Mouse (Mus musculus) midbrain, embryonic 16.5 days (tissue): ENCODE measurements around the gene Arpc1b. TPM values are rescaled to one million over a fixed set of nuclear protein-coding genes. Genes with fewer than 3 reads are reported as not detected.
"Not testable (repeated sequence)": the region's sequence is repeated elsewhere in the genome, so short reads cannot be mapped to it uniquely, and the experiment has no call there.

Experiments used
- ATAC-seq: fragments of 200-750 bp; cut with Nextera tagmentation; 2 replicates; pipeline ENCODE4 v1.8.0; 2017; ENCODE audit warnings: moderate TSS enrichment
- H3K27ac ChIP-seq: fragments of 300-500 bp; sonication (generic); 2 replicates; pipeline ENCODE4 v1.5.1; 2014; ENCODE audit warnings: mild to moderate bottlenecking, low read length, mixed read lengths
- H3K27me3 ChIP-seq: fragments of 300-500 bp; sonication (generic); 2 replicates; pipeline ENCODE4 v1.6.1; 2014; ENCODE audit warnings: low read depth, low read length, mixed read lengths; ENCODE audit not compliant: control insufficient read depth, insufficient read depth
- H3K36me3 ChIP-seq: fragments of 300-500 bp; sonication (generic); 2 replicates; pipeline ENCODE4 v1.6.1; 2014; ENCODE audit warnings: mild to moderate bottlenecking, low read length, moderate library complexity, mixed read lengths; ENCODE audit not compliant: control insufficient read depth, insufficient read depth
- H3K4me1 ChIP-seq: fragments of 300-500 bp; sonication (generic); 2 replicates; pipeline ENCODE4 v1.6.1; 2014; ENCODE audit warnings: mild to moderate bottlenecking, low read length, mixed read lengths; ENCODE audit not compliant: control insufficient read depth, insufficient read depth
- H3K4me2 ChIP-seq: fragments of 300-500 bp; sonication (generic); 2 replicates; pipeline ENCODE4 v1.6.1; 2014; ENCODE audit warnings: mild to moderate bottlenecking, low read length, mixed read lengths
- H3K4me3 ChIP-seq: fragments of 300-500 bp; sonication (generic); 2 replicates; pipeline ENCODE4 v1.5.1; 2014; ENCODE audit warnings: low read depth, mild to moderate bottlenecking, low read length, moderate library complexity, mixed read lengths
- H3K9ac ChIP-seq: fragments of 300-500 bp; sonication (generic); 2 replicates; pipeline ENCODE4 v1.6.1; 2014; ENCODE audit warnings: low read depth, low read length, mixed read lengths
- H3K9me3 ChIP-seq: fragments of 300-500 bp; sonication (generic); replicated peaks from 2 replicates; pipeline ENCODE4 v1.6.1; 2014; ENCODE audit warnings: mild to moderate bottlenecking, low read length, mixed read lengths; ENCODE audit not compliant: control insufficient read depth, poor library complexity, severe bottlenecking
- WGBS: fragments of 180-500 bp; shearing (Covaris S2); extraction: QIAGEN DNeasy Blood & Tissue Kit; methylation state at CpG from one replicate; pipeline ENCODE4 v1.1.7; 2014; 5-methylcytosine and 5-hydroxymethylcytosine counted together
- polyA plus RNA-seq: library from polyadenylated mRNA; unstranded; fragments of >200 nt; fragmentation: Nextera tagmentation; extraction: Ambion mirVana; gene quantifications from 2 replicates; pipeline ENCODE4 v1.2.1, GENCODE M21; 2015

Gene Arpc1b
- polyA plus RNA-seq, 1 experiment from 2014 or later: 50.1 TPM

DNA sequence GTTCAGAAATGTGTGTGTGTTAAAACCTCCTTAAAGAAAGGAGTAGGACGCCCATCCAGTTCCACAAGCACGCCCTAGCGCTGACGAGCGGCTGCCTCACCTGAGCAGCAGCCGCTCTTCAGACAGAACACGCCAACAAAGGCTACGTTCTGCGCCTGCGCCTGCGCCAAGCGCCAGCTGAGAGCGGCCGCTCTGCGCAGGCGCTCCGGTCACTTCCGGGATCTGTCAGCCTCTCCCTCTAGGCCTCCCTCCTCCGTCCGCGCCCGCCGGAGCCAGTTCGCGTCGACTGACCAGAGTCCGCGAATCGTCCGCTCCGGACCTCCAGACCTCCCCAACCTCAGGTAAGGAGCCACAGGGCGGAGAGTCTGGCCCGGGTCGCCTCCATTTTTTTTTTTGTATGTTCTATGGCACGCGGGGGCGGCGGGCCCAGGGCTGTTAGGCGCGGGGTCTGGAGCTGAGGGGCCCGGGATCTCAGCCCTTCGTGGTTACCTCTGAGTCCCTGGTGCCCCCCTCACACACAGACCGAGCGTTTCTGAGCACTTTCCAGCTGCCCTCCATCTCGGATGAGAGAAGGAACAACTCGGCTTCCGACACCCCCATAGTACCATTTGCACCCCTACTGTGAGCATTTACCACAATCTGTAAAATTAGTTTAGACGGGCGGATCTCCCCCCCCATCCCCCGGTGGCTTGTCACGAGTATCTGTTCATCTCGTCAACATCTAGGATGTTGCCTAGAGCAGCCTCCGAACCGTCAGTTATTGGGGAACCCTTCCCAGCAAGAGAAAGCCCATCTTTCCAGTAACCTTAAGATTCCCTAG, 30.2 kb upstream of the Arpc1b start, which contains the start of the genes Arpc1a and Kpna7:
Gene Arpc1a (plus strand): TSS at position 199 of the 820 bp plus-strand sequence.
Gene Kpna7 (minus strand): TSS at position 399 of the 820 bp plus-strand sequence.
- no peaks in the 10 kb centered on the region for H3K9me3 ChIP-seq
- peak within 1 kb of the TSS; percentile 94 for H3K9ac ChIP-seq
- H3K4me2 ChIP-seq: peak within 1 kb of the TSS; percentile 85
- H3K27ac ChIP-seq: peak within 1 kb of the TSS; percentile 85
- peak within 1 kb of the TSS; percentile 80 for H3K4me3 ChIP-seq
- H3K27me3 ChIP-seq: no peaks in the 10 kb centered on the region
- ATAC-seq: peak; percentile 96
- H3K36me3 ChIP-seq: no peaks in the 10 kb centered on the region
- H3K4me1 ChIP-seq: peaks cover 9% of the 10 kb centered on the region
- under 1% methylated on average over 54 of the region's 54 CpGs for WGBS

GRCm38 (mm10) chr5:145084822-145085221, 29.2 kb upstream of the Arpc1b start:
- H3K4me2 ChIP-seq: peak overlapping the region; percentile 85
- H3K27ac ChIP-seq: no peak overlapping the region
- H3K36me3 ChIP-seq: no peaks in the 10 kb centered on the region
- H3K27me3 ChIP-seq: no peaks in the 10 kb centered on the region
- no peaks in the 10 kb centered on the region for H3K9me3 ChIP-seq
- peaks cover 9% of the 10 kb centered on the region for H3K4me1 ChIP-seq
- 76% methylated on average over 2 of the region's 2 CpGs for WGBS
- H3K9ac ChIP-seq: peak overlapping the region; percentile 94
- ATAC-seq: no peak
- peak overlapping the region; percentile 80; the same call in 1 of the 2 replicates for H3K4me3 ChIP-seq

DNA sequence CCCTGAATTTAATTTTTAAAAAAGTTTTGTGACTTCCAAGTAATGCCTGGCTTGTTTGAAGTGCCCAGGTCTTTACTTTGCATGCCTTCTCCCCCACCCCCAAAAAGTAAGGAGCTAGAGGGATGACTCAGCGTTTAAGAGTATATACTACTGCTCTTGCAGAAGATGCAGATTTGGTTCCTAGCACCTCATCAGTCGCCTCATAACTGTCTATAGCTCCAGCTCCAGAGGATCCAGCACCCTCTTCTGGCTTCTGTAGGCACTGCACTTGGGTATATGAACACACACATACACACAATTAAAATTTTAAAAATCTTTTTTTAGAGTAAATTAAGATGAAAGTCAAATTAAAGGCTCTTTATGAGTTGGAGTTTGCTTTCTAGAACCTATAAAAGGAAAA, 25.8 kb upstream of the Arpc1b start:
- Histone ChIP-seq H3K27ac (no peak overlapping the region), H3K9ac (no peak overlapping the region), H3K4me3 (no peak overlapping the region), H3K36me3 (peaks cover 12% of the 10 kb centered on the region), H3K4me1 (peaks cover 9% of the 10 kb centered on the region), H3K9me3 (no peaks in the 10 kb centered on the region), H3K4me2 (no peak overlapping the region), H3K27me3 (no peaks in the 10 kb centered on the region)
- WGBS: 98% methylated on average over 2 of the region's 2 CpGs
- ATAC-seq: no peak

GRCm38 (mm10) chr5:145089878-145090277, 24.1 kb upstream of the Arpc1b start:
- no peak overlapping the region for H3K9ac ChIP-seq
- H3K27me3 ChIP-seq: no peaks in the 10 kb centered on the region
- no peak for ATAC-seq
- no peak overlapping the region for H3K27ac ChIP-seq
- WGBS: 92% methylated on average over 3 of the region's 3 CpGs
- no peaks in the 10 kb centered on the region for H3K9me3 ChIP-seq
- H3K4me3 ChIP-seq: no peak overlapping the region
- H3K4me2 ChIP-seq: no peak overlapping the region
- peaks cover 23% of the 10 kb centered on the region for H3K36me3 ChIP-seq
- H3K4me1 ChIP-seq: peaks cover 3% of the 10 kb centered on the region

- Histone ChIP-seq H3K9ac (no peak overlapping the region), H3K27ac (no peak overlapping the region), H3K4me2 (no peak overlapping the region), H3K4me3 (no peak overlapping the region), H3K36me3 (peaks cover 64% of the 10 kb centered on the region), H3K9me3 (no peaks in the 10 kb centered on the region), H3K4me1 (no peaks in the 10 kb centered on the region), H3K27me3 (no peaks in the 10 kb centered on the region)
- no peak for ATAC-seq
- 94% methylated on average over 4 of the region's 4 CpGs for WGBS
Observed at GRCm38 (mm10) chr5:145096195-145096594, 17.8 kb upstream of the Arpc1b start.

DNA sequence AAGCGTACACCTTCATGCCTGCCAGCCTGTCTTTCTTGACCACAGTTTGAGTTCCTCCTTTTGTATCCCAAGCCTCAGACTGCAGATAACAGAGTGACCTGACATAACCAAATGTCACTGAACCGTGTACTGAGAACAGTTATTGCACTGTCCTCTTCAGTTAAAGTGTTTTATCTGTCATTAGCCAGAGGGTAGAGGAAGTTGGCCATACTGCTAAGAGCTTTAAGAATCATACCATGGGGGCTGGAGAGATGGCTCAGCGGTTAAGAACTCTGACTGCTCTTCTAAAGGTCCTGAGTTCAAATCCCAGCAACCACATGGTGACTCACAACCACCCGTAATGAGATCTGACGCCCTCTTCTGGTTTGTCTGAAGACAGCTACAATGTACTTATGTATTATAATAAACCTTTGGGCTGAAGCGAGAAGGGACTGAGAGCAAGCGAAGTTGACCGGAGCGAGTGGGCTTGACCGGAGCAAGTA, 15.6 kb upstream of the Arpc1b start:
- H3K4me3 ChIP-seq: no peak overlapping the region
- H3K36me3 ChIP-seq: peaks cover 56% of the 10 kb centered on the region
- no peaks in the 10 kb centered on the region for H3K9me3 ChIP-seq
- ATAC-seq: no peak
- no peaks in the 10 kb centered on the region for H3K4me1 ChIP-seq
- H3K27ac ChIP-seq: no peak overlapping the region
- H3K27me3 ChIP-seq: no peaks in the 10 kb centered on the region
- no peak overlapping the region for H3K9ac ChIP-seq
- WGBS: 92% methylated on average over 10 of the region's 10 CpGs
- H3K4me2 ChIP-seq: no peak overlapping the region

- no peaks in the 10 kb centered on the region for H3K4me1 ChIP-seq
- no peaks in the 10 kb centered on the region for H3K27me3 ChIP-seq
- H3K4me2 ChIP-seq: no peak overlapping the region
- H3K36me3 ChIP-seq: peaks cover 60% of the 10 kb centered on the region
- no peak overlapping the region for H3K27ac ChIP-seq
- no peak overlapping the region for H3K4me3 ChIP-seq
- ATAC-seq: no peak
- WGBS: 94% methylated on average over 9 of the region's 9 CpGs
- H3K9ac ChIP-seq: no peak overlapping the region
- no peaks in the 10 kb centered on the region for H3K9me3 ChIP-seq
Observed at GRCm38 (mm10) chr5:145100960-145101359, 13.1 kb upstream of the Arpc1b start.

DNA sequence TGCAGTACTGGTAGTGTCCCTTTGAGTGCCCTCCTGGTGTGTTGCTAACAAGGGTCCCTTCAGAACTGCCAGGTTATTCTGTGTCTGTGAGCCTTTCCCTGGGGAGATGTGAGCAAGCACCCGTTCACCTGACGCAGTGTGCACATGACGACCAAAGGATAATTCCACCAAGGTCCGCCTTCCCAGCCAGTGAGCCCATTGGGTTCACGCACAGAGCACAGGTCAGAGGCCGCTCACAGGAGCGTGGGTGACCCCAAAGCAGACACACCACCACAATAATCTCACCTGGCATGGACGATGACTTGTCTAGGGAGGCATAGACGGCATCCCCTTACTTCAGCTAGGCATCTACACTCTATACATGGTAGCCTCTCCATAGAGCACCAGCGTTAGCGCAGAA, 12.6 kb upstream of the Arpc1b start:
- 97% methylated on average over 11 of the region's 11 CpGs for WGBS
- H3K9ac ChIP-seq, H3K27me3 ChIP-seq, H3K4me3 ChIP-seq, H3K4me1 ChIP-seq, H3K4me2 ChIP-seq, H3K27ac ChIP-seq, H3K9me3 ChIP-seq, ATAC-seq: not testable (repeated sequence)
- peaks cover 60% of the 10 kb centered on the region for H3K36me3 ChIP-seq

GRCm38 (mm10) chr5:145102706-145103105, 11.3 kb upstream of the Arpc1b start:
- H3K4me3 ChIP-seq: no peak overlapping the region
- no peaks in the 10 kb centered on the region for H3K4me1 ChIP-seq
- H3K27ac ChIP-seq: no peak overlapping the region
- H3K4me2 ChIP-seq: no peak overlapping the region
- H3K36me3 ChIP-seq: peaks cover 53% of the 10 kb centered on the region
- H3K9me3 ChIP-seq: no peaks in the 10 kb centered on the region
- ATAC-seq: no peak
- no peaks in the 10 kb centered on the region for H3K27me3 ChIP-seq
- WGBS: 96% methylated on average over 4 of the region's 4 CpGs
- no peak overlapping the region for H3K9ac ChIP-seq
